Mouse (Mus musculus) ES-Bruce4 (cell line): ENCODE data around the gene Ulk4.

ENCODE experiments used
- CTCF ChIP-seq: IDR thresholded peaks from one replicate; pipeline ENCODE4 v1.8.1; 2011; ENCODE audit warnings: low read depth, low read length
- POLR2A ChIP-seq: IDR thresholded peaks from one replicate; pipeline ENCODE4 v1.8.1; 2011; ENCODE audit warnings: low read length; ENCODE audit not compliant: insufficient read depth

DNA sequence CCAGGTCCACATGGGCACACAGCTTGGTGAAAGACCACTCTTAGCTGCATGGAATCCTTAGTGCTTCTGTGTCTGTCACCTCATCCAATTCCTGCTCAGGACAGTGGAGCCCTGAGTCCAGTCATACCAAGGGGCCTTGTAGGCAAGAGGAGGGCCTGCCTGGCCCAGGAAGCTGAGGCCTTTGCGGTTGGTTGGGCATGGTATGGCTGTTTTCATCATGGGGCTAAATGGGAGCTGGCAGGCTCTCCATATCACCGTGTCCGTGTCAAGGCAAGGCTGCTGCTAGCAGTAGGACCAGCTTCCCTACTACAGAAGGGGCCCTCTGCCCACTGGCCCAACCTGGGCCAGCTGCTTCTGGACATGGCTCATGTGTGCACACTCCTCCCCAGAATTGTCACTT, 313.3 kb downstream of the Ulk4 start:
- no peak for TF ChIP-seq CTCF
- TF ChIP-seq POLR2A = no peak
